Mouse (Mus musculus) ZHBTc4 (cell line): ENCODE measurements at regions not wholly inside any gene's neighbourhood (a gene's known extent, or its start where the extent isn't known, plus 50 kb on each side); places are given as distances from the start of the nearest gene placed in this dataset.

ENCODE experiments used
- DNase-seq: peaks from one replicate; pipeline ENCODE4 v3.0.0-alpha.2; 2011; ENCODE audit warnings: low read depth, low spot score

DNA sequence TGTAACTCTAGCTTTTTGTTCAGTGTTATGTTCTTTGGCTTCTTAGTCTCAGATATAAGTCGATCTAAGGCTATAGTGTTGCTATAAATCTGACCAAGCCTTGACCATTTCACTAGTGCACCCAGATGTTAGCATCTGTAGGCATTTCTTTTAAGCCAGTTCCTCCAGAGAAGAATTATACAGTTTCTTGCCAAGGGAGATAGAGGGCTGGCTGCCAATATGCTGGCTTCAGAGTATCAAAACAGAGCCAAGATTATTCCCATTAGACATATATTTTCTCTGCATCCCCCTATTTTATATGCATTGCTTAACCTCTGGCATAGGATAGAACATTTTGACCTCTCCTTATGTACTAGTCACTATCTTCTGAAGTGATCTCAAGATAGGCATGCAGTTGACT is 487.5 kb downstream of the Synb start:
- DNase-seq = no peak

DNA sequence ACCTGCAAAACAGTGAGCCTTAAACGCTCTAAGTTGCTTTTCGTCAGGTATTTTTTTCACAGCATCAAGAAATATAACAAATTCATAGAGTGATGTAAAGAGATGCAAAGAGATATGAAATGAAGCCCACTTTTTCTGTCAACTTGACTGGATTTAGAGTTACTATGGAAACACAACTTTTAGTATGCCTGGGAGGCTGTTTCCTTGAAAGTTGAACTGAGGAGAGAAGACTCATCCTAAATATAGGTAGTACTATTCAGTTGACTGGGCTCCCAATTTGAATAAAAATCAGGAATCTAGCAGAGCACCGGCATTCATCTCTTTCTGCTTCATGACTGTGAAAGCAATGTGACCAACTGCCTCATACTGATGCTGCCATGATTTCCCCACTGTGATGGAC is 509.7 kb downstream of the Synb start:
- DNase-seq = no peak

DNA sequence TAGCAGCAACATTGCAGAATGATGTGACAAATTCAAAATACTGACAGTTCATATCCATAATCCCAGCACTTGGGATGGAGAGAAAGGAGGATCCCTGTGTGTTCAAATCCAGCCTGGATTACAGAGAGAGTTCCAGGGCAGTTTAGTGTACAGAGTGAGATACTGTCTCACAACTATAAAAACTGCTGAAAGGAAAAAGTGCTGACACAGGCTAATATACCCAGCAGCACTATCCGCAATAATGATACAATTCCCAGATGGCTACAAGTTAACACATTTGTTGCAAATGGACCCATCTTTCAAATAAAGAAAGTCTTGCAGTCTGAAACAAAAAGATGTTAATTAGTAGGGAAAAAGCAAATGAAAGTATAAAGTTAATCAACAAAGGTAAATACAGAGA is 510.9 kb downstream of the Synb start:
- no peak for DNase-seq

DNA sequence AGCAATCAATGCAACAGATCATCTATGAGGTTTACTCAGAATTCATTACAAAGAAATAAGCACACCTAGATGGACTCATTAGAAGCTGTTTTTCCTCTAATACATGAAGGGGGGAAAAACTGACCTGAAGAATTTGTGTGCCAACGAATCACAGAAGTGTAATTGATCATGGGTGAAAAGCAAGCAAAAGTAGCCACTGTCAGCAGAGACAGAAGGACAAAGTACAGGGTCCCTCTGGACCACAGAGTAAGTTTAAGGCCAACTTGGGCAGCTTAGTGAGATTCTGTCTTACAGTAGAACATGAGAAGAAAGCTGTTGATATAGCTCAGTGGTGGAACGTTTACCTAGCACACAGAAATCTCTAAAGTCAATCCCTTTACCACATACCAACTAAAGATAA is 523.7 kb downstream of the Synb start:
- no peak for DNase-seq

DNA sequence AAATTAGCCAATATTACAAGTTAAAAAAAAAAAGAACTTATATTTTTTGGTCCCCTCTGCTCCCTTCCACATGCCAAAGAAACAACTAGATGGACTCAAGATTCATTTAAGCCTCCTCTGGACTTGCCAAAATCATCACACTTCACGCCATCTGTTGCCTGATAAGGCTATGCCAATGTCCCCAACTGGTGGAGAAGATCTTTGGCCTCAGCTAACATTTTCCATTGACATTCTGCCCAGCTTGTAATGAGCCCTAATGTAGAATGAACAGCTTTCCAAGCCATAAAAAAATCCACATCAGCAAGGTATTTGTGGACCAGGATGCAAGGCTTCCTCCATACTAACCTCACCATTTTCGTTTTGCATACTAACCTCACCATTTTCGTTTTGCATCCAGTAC is 531.2 kb downstream of the Synb start:
- DNase-seq = no peak

DNA sequence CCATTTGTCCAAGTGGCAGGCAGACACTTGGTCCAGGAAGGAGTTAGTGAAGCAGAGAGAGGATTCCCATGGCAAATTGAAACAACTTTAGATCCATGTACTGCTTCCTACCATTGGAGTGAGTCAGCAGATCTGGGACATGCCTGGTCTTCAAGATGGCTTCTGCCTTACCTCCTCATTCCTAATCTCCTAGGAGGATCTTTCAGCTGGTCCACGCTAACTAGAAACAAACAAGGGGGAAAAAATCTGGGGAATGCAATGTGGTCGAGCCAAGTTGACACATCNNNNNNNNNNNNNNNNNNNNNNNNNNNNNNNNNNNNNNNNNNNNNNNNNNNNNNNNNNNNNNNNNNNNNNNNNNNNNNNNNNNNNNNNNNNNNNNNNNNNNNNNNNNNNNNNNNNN is 549.4 kb downstream of the Synb start:
- DNase-seq = no peak

DNA sequence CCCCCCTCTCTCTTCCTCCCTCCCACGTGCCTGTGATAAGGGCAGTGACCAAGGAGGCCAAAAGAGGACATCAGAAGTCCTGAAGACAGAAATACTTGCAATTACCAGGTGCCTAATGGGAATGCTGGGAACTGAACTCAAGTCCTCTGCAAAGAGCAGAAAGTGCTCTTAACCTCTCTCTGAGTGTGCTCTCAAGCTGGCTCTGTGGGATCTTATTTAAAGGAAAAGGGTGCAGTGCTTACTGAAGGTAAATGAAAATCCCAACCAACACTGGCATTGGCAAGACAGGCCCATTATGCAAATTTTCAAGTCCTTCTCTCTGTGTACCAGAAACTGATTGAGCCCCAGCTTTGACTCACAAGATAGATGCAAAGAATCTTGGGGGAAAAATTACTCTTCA is 555.6 kb downstream of the Synb start:
- no peak for DNase-seq

DNA sequence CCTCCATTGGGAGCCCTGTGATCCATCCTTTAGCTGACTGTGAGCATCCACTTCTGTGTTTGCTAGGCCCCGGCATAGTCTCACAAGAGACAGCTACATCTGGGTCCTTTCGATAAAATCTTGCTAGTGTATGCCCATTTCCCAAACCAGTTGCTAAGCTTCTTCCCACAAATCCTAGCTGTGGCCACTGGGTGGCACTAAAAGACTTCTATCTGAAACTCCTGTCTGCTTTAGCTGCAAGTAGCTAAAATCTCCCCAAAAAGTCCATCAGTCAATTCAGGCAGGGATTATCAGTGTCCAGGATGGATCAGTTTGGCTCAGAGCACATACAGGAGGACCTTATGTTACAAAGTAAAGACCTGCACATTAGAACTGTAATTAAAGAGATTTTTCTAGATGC is 558.3 kb downstream of the Synb start:
- DNase-seq = peak; percentile 36

DNA sequence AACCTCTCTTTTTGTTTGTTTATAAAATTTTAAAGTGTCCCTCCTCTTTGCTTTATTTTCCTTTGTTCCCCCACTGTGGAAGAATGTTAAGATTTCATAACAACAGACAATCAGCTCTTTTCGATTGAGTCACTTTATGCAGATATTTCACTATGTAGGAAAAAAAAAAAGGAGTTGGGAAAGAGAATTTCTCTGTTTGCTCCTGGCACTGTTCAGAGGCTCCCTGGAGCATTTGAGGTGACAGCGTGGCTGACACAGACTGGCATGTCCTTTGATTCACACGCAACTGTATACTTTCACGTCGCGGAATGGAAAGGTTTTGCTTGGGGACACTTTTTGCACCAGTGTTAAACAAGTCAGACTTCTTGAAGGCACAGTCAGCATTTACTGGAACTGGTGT is 572.9 kb downstream of the Synb start:
- no peak for DNase-seq

DNA sequence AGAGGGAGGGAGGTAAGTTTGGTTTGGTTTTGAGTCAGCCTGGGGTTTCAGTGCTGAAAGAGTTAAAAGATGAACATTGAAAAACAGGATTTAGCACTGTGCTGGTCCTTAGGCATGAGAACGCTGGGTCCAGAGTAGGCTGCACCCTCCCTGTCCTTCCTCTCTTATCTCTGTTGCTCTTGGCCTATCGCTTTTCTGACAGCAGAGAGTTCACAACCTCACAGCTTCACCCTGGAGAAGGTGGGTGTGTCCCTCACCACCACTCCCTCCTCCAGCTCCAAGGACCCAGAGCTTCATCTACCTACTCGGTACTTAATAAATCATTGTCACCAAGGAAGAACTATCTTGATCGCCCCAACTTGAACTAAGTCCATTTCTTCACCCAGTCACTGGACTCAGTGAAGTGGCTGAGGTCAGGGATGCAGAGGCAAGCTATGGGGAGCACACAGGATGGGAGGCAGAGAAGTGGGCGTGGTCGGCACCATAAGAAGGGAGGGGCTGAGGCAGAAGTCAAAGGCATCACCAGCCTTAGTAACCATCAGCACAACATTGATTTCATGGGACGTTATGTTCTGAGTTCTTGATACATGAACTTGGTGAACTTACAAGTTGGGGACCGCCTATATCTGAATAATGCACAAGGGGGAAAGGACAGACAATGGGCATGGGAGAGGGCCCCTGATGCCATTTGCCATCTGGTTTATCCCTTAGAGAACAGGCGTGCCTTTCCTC is 574.5 kb downstream of the Synb start:
- DNase-seq = no peak

DNA sequence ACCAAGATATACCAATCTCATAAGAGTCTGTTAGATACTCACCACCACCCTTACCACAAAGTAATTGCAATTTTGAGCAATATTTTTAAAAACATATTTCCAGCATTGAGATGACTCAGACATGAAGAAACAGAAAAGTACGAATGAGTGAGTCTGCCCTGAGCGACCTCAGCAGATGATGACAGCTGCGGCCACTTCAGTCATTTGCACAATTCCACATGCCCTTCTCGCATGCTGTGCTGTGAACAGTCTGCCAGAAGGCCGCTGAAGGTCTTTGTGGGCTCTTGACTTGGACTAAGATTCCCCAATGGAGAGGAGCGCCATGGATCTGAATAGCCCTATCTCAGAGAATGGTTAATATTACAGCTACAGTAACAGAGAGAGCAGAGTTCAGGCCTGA is 575.3 kb downstream of the Synb start:
- DNase-seq = no peak
